Mouse (Mus musculus) heart, adult 18-20 months (tissue): ENCODE measurements around the gene Lekr1. TPM values are rescaled to one million over a fixed set of nuclear protein-coding genes. Genes with fewer than 3 reads are reported as not detected.

ENCODE experiments used
- DNase-seq, 2 experiments: peaks; one replicate each; pipeline ENCODE4 v3.0.0; 2021 to 2022; ENCODE audit warnings: mixed read lengths in 1 of 2
- total RNA-seq, 2 experiments: library from RNA; stranded (reverse); gene quantifications; 2 replicates each; pipeline ENCODE4 v1.2.3; 2021

Lekr1 gene
- total RNA-seq, 2 experiments from 2014 or later: 2.5 to 2.7 TPM

DNA sequence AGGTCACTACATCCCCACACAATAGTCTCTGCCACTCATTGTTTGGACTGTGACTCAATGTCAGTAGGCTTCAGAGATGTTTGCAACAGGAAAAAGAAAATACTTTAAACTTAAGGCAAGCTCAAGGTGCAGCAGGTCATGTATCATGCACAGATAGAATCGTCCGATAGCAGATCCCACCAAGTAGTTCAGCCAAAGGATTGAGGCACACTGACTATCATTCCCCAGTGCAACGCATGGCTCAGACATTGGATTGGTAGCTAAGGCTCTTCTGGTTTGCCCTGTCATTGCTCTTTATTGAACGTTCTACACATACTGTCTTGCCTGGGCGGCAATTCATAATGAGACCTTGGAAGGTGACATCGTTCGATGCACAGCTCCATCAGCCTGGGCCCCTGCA, 9.6 kb upstream of the Lekr1 start:
- DNase-seq: no peak

GRCm38 (mm10) chr3:65656902-65657660, 8.9 kb upstream of the Lekr1 start:
- no peak for DNase-seq

- no peak for DNase-seq
These were observed 7.9 kb upstream of the Lekr1 start for GRCm38 (mm10) chr3:65658081-65658612.

GRCm38 (mm10) chr3:65658721-65659619, 7.1 kb upstream of the Lekr1 start:
- DNase-seq: peak; percentile 84

DNA sequence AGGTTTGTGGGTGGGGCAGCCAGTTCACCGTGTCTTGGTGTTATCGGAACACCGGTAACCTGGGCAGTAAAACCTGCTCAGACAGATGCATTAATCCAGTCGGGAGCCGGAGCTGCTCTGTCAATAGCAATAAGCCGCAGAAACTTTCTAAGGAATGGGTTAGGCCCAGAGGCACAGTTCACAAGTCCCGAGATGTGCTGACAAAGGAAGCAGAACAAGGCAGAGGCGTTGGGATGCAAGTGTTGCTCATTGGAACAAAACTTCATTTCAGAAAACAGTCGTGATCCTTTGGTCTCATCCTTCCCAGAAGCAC, 6.5 kb upstream of the Lekr1 start:
- DNase-seq: no peak

GRCm38 (mm10) chr3:65660336-65660735, 5.7 kb upstream of the Lekr1 start:
- DNase-seq: no peak

GRCm38 (mm10) chr3:65661731-65662130, 4.3 kb upstream of the Lekr1 start:
- no peak for DNase-seq

DNA sequence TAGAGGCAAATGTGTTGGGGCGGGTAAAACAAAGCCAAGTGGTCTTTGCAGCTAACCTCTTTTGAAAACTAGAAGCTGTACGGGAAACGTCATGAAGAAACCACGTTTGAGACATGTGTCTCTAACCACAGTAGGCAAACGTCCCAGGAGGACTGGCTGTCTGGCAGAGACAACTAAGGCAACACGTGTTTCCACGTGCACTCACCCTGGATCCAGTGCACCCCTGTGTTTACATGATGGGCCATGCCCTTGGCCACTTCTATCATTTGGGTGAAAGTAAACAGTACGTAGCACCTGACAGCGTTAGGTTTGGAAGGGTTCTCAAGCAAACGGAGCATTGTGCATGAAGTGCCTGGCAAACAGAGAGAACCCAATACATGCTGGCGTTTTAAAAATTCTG, 2.9 kb upstream of the Lekr1 start:
- DNase-seq: peak; percentile 38 to 40

GRCm38 (mm10) chr3:65670216-65670615, 4.2 kb downstream of the Lekr1 start:
- no peak for DNase-seq

- DNase-seq: peak; percentile 34 to 58
These were observed 7.7 kb downstream of the Lekr1 start for GRCm38 (mm10) chr3:65673725-65674124.

DNA sequence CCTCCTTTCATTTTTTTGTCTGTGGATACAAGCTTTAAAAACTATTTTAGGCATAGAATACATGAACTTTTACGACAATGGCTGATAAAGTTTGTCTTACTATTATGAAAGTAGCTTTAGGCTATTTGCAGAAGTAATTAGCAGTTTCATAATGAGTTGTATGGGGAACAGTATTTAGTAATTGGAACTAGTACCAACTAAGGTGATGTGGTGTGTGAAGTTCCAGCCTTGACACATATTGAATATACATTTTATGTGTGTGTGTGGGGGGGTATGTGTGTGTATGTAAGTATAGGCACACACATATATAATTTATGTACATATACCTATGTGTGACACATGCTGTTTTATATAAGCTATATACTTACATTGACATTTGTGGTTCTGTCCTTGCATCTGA, 14.6 kb downstream of the Lekr1 start:
- no peak for DNase-seq

DNA sequence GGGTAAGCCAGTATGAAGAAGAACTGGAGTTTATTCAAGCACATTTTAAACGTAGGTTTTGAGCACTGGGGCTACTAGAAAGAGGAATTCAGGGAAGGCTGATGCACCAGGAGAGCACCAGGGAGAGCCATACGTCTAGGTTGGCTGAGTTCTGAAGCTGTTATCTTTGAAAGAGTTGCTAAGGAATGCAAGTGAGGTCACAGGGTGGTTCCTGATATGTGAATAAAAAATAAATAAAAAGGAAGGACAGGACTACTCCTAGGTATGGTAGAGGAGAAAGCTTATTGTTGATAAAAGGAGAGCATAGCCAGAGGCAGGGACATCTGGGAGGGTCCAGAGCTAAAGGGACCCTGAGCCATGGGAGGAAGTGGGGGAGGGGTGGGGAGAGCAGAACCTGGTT, 23.7 kb downstream of the Lekr1 start:
- no peak for DNase-seq

- no peak for DNase-seq
These were observed 24.8 kb downstream of the Lekr1 start for GRCm38 (mm10) chr3:65690850-65691249.

- DNase-seq: peak in 1 of 2 experiments; percentile 3
These were observed 33.7 kb downstream of the Lekr1 start for GRCm38 (mm10) chr3:65699704-65700103.

DNA sequence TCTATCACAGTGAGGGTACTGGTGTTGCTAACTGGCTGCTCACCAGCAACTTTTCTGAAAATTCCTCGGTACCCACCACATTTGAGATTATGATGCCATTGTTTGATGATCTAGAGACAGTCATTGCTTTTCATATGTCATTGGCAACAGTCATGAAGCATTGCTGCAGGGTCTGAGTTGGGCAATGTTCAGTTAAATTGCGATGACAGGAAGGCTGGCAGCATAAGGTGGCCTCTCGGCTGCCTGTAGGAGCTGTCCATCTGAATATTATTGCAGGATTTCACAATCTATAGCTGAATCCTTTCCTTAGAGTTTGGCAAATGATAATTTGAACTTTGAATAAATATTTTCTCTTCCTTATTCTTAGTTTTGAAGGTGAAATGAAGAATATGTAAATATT, 48.3 kb downstream of the Lekr1 start:
- no peak for DNase-seq

DNA sequence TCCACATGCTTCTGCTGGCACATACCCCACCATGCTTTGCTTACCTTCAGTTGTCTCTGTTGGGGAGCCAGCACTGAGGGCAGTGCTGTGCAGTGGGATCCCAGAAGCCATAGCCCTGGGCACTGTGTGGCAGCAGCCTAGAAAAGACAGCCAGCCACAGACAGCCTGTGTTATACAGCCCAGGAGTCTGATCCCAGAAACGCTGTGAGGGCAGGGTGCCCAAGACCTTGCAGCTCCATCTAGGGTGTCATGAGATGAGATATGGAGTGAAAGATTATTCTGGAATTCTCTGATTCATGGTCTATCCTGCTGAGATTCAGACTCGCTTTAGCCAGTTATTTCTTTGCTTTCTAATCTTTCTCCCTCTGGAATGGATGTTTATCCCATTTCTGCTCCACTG, 51.4 kb downstream of the Lekr1 start:
- DNase-seq: no peak

GRCm38 (mm10) chr3:65722897-65723296, 56.9 kb downstream of the Lekr1 start:
- no peak for DNase-seq

DNA sequence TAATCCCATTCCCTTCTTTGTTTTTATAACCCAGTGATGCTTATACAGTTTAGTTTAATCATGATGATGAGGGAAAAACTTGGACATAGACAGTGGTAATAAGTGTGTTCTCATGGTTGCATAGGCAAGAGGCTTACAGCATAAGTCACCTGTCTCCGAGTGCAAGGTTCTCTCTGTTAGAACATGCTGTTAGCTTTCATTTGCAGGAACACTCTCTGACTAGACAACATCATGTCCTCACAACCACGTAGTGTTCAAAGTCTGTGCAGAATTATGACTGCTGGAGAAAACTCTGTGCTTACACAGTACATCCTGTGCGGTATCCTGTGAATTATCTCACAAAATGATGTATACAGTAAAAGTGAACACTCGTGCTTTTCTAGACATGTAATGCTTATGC, 57.6 kb downstream of the Lekr1 start:
- DNase-seq: no peak

GRCm38 (mm10) chr3:65737816-65738215, 71.8 kb downstream of the Lekr1 start:
- DNase-seq: no peak

DNA sequence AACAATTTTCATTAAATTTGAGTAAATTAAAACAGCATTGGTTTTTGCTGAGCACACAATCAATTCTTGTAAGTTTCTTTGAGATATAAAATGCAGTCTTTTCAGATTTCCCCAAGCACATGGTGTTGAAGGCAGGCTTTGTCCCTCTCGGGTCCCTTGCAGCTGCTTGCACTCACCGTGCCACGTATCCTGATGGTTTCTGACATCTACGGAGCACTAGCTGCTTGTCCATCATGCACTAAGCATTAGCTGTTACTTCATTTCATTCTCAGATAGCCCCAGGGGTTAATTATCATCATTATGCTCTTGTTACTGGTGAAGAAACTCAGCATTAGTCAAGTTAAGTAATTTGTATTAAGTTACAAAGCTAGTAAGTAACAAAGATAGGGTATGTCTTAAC, 78.9 kb downstream of the Lekr1 start:
- DNase-seq: no peak

DNA sequence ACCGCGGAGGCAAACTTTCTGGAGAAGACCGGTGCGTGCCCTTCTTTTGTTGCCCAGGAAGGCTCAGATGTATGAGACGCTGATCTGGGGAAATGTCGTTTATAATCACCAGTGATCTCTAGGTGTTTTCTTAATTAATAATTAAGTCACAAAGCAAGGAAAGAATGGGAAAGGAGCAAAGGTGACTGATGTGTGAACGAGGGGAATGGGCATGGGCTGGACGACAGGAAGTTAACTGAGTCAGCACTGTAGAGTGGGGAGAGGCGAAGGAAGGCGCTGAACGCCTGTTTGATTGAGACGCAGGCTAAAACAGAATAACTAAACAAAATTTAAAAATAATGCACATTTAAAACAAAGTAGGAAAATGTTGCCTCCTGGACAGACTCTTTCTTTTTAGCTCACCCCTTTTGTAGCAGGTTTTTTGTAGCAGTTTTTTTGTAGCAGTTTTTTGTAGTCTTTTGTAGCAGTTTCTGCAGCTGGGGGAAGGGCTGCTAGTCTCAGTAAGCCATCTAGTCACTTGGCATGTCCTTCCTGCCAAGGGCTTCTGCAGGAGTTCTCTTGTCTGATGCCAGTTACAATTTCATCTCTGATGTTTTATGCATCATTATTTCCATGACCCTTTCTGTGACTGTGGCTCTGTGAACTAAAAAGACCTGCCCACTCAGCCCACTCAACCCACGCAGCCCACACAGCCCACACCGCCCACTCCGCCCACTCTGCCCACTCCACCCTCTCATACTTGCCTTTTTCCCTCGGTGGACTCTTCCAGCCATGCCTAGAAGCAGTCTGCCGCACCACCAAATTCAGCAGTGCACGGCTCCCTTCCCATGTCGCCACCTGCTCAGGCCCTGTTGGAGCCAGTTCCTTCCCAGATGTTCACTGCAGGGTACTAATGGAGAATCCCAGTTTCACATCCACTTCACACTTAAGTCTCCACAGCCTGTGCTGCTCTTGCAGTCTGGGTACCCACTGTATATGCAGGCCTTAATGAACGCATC, 98.8 kb downstream of the Lekr1 start:
- no peak for DNase-seq

DNA sequence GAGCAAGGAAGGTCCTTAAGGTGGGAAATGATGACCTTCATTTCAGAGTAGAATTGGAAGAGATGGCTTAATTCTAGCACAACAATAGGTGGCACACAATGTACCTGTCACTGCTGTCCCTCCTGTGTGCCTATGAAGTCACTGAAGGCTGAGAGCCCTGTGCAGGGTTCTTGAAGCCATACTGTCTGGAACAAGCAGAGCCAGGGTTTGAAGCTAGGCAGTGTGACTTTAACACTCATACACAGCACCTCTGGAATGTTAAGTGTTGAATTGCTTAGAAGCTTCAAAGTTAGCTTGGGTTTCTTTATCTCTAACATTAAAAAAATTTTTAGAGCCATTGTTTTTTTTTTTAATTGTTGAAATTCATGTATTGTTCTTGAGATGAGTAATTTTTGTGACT, 100.4 kb downstream of the Lekr1 start:
- no peak for DNase-seq
